Mouse (Mus musculus) stomach, embryonic 16.5 days (tissue): ENCODE results near the gene Pip4k2c. TPM values are rescaled to one million over a fixed set of nuclear protein-coding genes. Genes with fewer than 3 reads are reported as not detected.
"Not testable (repeated sequence)": the region's sequence is repeated elsewhere in the genome, so short reads cannot be mapped to it uniquely, and the experiment has no call there.

Source experiments
- ATAC-seq: fragments of 200-750 bp; cut with Nextera tagmentation; 2 replicates; pipeline ENCODE4 v1.8.0; 2017; ENCODE audit warnings: moderate number of reproducible peaks, moderate TSS enrichment; ENCODE audit not compliant: insufficient read depth, low FRiP score
- H3K27ac ChIP-seq: fragments of 300-500 bp; sonication (generic); 2 replicates; pipeline ENCODE4 v1.5.1; 2014; ENCODE audit warnings: low read length
- H3K27me3 ChIP-seq: fragments of 300-500 bp; sonication (generic); 2 replicates; pipeline ENCODE4 v1.6.1; 2014; ENCODE audit warnings: low read length, control low read depth, mixed read lengths; ENCODE audit not compliant: control insufficient read depth, insufficient read depth
- H3K36me3 ChIP-seq: fragments of 300-500 bp; sonication (generic); 2 replicates; pipeline ENCODE4 v1.6.1; 2014; ENCODE audit warnings: low read length; ENCODE audit not compliant: control insufficient read depth, insufficient read depth
- H3K4me1 ChIP-seq: fragments of 300-500 bp; sonication (generic); 2 replicates; pipeline ENCODE4 v1.6.1; 2014; ENCODE audit warnings: low read length, control low read depth, mixed read lengths; ENCODE audit not compliant: control insufficient read depth, insufficient read depth
- H3K4me2 ChIP-seq: fragments of 300-500 bp; sonication (generic); 2 replicates; pipeline ENCODE4 v1.6.1; 2014; ENCODE audit warnings: low read depth, low read length, mixed read lengths
- H3K4me3 ChIP-seq: fragments of 300-500 bp; sonication (generic); replicated peaks from 2 replicates; pipeline ENCODE4 v1.5.1; 2014; ENCODE audit warnings: mild to moderate bottlenecking, low read length
- H3K9ac ChIP-seq: fragments of 300-500 bp; sonication (generic); 2 replicates; pipeline ENCODE4 v1.6.1; 2014; ENCODE audit warnings: low read length
- H3K9me3 ChIP-seq: fragments of 300-500 bp; sonication (generic); replicated peaks from 2 replicates; pipeline ENCODE4 v1.6.1; 2016; ENCODE audit warnings: low read length, control low read depth; ENCODE audit not compliant: control insufficient read depth
- WGBS: fragments of 180-500 bp; shearing (Covaris S2); extraction: QIAGEN DNeasy Blood & Tissue Kit; methylation state at CpG from one replicate; pipeline ENCODE4 v1.1.7; 2014; 5-methylcytosine and 5-hydroxymethylcytosine counted together
- polyA plus RNA-seq: library from polyadenylated mRNA; unstranded; fragments of >200 nt; fragmentation: Nextera tagmentation; extraction: Ambion mirVana; gene quantifications from 2 replicates; pipeline ENCODE4 v1.2.1, GENCODE M21; 2015

Gene Pip4k2c
- polyA plus RNA-seq, 1 experiment from 2014 or later, result 33.5 TPM

GRCm38 (mm10) chr10:127154652-127155051, 56.7 kb downstream of the Pip4k2c start:
- no peak for ATAC-seq
- no peak overlapping the region for H3K9ac ChIP-seq
- WGBS, result 84% methylated on average over 5 of the region's 5 CpGs
- H3K27ac ChIP-seq, result peak overlapping the region; percentile 55; the same call in 1 of the 2 replicates
- H3K36me3 ChIP-seq, result no peaks in the 10 kb centered on the region
- no peak overlapping the region for H3K4me3 ChIP-seq
- no peaks in the 10 kb centered on the region for H3K9me3 ChIP-seq
- no peaks in the 10 kb centered on the region for H3K27me3 ChIP-seq
- H3K4me1 ChIP-seq, result no peaks in the 10 kb centered on the region
- H3K4me2 ChIP-seq, result no peak overlapping the region

GRCm38 (mm10) chr10:127154241-127154640, 57.1 kb downstream of the Pip4k2c start:
- H3K27me3 ChIP-seq, result no peaks in the 10 kb centered on the region
- no peak overlapping the region for H3K27ac ChIP-seq
- H3K4me3 ChIP-seq, result no peak overlapping the region
- 78% methylated on average over 2 of the region's 2 CpGs for WGBS
- H3K9ac ChIP-seq, result no peak overlapping the region
- ATAC-seq, result no peak
- no peak overlapping the region for H3K4me2 ChIP-seq
- H3K36me3 ChIP-seq, result no peaks in the 10 kb centered on the region
- H3K9me3 ChIP-seq, result no peaks in the 10 kb centered on the region
- H3K4me1 ChIP-seq, result no peaks in the 10 kb centered on the region

GRCm38 (mm10) chr10:127153323-127153722, 58.1 kb downstream of the Pip4k2c start:
- Histone ChIP-seq H3K27ac (no peak overlapping the region), H3K9ac (no peak overlapping the region), H3K9me3 (no peaks in the 10 kb centered on the region), H3K4me1 (no peaks in the 10 kb centered on the region), H3K4me2 (no peak overlapping the region), H3K36me3 (no peaks in the 10 kb centered on the region), H3K4me3 (no peak overlapping the region), H3K27me3 (no peaks in the 10 kb centered on the region)
- 92% methylated on average over 7 of the region's 7 CpGs for WGBS
- no peak for ATAC-seq

- H3K4me3 ChIP-seq, H3K36me3 ChIP-seq, H3K27ac ChIP-seq, H3K4me2 ChIP-seq, H3K9me3 ChIP-seq, H3K4me1 ChIP-seq, H3K27me3 ChIP-seq, H3K9ac ChIP-seq, ATAC-seq: not testable (repeated sequence)
- WGBS, result 81% methylated on average over 10 of the region's 10 CpGs
Observed at GRCm38 (mm10) chr10:127152556-127152955, 58.8 kb downstream of the Pip4k2c start.

GRCm38 (mm10) chr10:127151233-127151632, 60.2 kb downstream of the Pip4k2c start:
- H3K4me1 ChIP-seq, H3K27ac ChIP-seq, H3K9me3 ChIP-seq, H3K27me3 ChIP-seq, H3K36me3 ChIP-seq, H3K4me3 ChIP-seq, H3K9ac ChIP-seq, H3K4me2 ChIP-seq, ATAC-seq: not testable (repeated sequence)
- 81% methylated on average over 3 of the region's 3 CpGs for WGBS

GRCm38 (mm10) chr10:127150471-127150872, 60.9 kb downstream of the Pip4k2c start:
- Histone ChIP-seq H3K27ac (no peak overlapping the region), H3K4me2 (no peak overlapping the region), H3K4me1 (no peaks in the 10 kb centered on the region), H3K9me3 (no peaks in the 10 kb centered on the region), H3K4me3 (no peak overlapping the region), H3K36me3 (no peaks in the 10 kb centered on the region), H3K27me3 (no peaks in the 10 kb centered on the region), H3K9ac (no peak overlapping the region)
- ATAC-seq, result no peak
- 68% methylated on average over 4 of the region's 4 CpGs for WGBS

GRCm38 (mm10) chr10:127147135-127147534, 64.2 kb downstream of the Pip4k2c start:
- WGBS, result 75% methylated on average over 6 of the region's 6 CpGs
- H3K4me3 ChIP-seq, result no peak overlapping the region
- H3K4me1 ChIP-seq, result no peaks in the 10 kb centered on the region
- H3K27ac ChIP-seq, result no peak overlapping the region
- H3K36me3 ChIP-seq, result no peaks in the 10 kb centered on the region
- no peaks in the 10 kb centered on the region for H3K27me3 ChIP-seq
- no peak overlapping the region for H3K9ac ChIP-seq
- no peaks in the 10 kb centered on the region for H3K9me3 ChIP-seq
- no peak for ATAC-seq
- H3K4me2 ChIP-seq, result no peak overlapping the region

Other genes starting within 250 kb of the Pip4k2c start
- gene Ctdsp2, start 232.9 kb downstream of the Pip4k2c start, polyA plus RNA-seq, result 49.4 and 53.4 TPM in 2 replicates
- gene Avil, start 210.9 kb downstream of the Pip4k2c start, polyA plus RNA-seq, result 1.0 and 1.9 TPM in 2 replicates
- 80.4 and 80.6 TPM in 2 replicates for gene Tsfm, start 180.7 kb downstream of the Pip4k2c start, polyA plus RNA-seq
- gene Mettl1, start 170.2 kb downstream of the Pip4k2c start, polyA plus RNA-seq, result 49.4 and 49.5 TPM in 2 replicates
- 1.3 and 1.5 TPM in 2 replicates for gene Eef1akmt3, start 170.1 kb downstream of the Pip4k2c start, polyA plus RNA-seq
- 0.21 and 0.37 TPM in 2 replicates for gene Cyp27b1, start 163.3 kb downstream of the Pip4k2c start, polyA plus RNA-seq
- 0.66 and 0.72 TPM in 2 replicates for gene March9, start 151.4 kb downstream of the Pip4k2c start, polyA plus RNA-seq
- gene Cdk4, start 148.1 kb downstream of the Pip4k2c start, polyA plus RNA-seq, result 1,208 and 1,239 TPM in 2 replicates
- gene Tspan31, start 141.3 kb downstream of the Pip4k2c start, polyA plus RNA-seq, result 158 and 177 TPM in 2 replicates
- 0.09 and 0.62 TPM in 2 replicates for gene Agap2, start 136.3 kb downstream of the Pip4k2c start, polyA plus RNA-seq
- 114 and 128 TPM in 2 replicates for gene Os9, start 90.5 kb downstream of the Pip4k2c start, polyA plus RNA-seq
- gene B4galnt1, start 46.4 kb downstream of the Pip4k2c start, polyA plus RNA-seq, result 29.3 and 34.3 TPM in 2 replicates
- 1.2 and 1.4 TPM in 2 replicates for gene Slc26a10, start 30.9 kb downstream of the Pip4k2c start, polyA plus RNA-seq
- gene Arhgef25, start 21.5 kb downstream of the Pip4k2c start, polyA plus RNA-seq, result 71.3 and 77.0 TPM in 2 replicates
- gene Dtx3, start 15.9 kb downstream of the Pip4k2c start, polyA plus RNA-seq, result 68.6 and 79.4 TPM in 2 replicates
- gene Kif5a, start 51.8 kb upstream of the Pip4k2c start, polyA plus RNA-seq, result 6.5 and 6.7 TPM in 2 replicates
- 171 and 173 TPM in 2 replicates for gene Dctn2, start 54.8 kb upstream of the Pip4k2c start, polyA plus RNA-seq
- 8.6 and 11.6 TPM in 2 replicates for gene Mbd6, start 77.4 kb upstream of the Pip4k2c start, polyA plus RNA-seq
- gene Mars, start 100.2 kb upstream of the Pip4k2c start, polyA plus RNA-seq, result 98.9 and 104 TPM in 2 replicates
- 4.2 and 6.6 TPM in 2 replicates for gene Arhgap9, start 110.4 kb upstream of the Pip4k2c start, polyA plus RNA-seq
- 9.8 and 9.9 TPM in 2 replicates for gene Gli1, start 130.4 kb upstream of the Pip4k2c start, polyA plus RNA-seq
- 0.06 TPM in 1 of 2 replicates, not detected in the other for gene Inhbe, start 142.8 kb upstream of the Pip4k2c start, polyA plus RNA-seq
- 0.15 and 0.27 TPM in 2 replicates for gene Inhbc, start 158.8 kb upstream of the Pip4k2c start, polyA plus RNA-seq
- 19.3 and 22.5 TPM in 2 replicates for gene R3hdm2, start 168.7 kb upstream of the Pip4k2c start, polyA plus RNA-seq